Mouse (Mus musculus) lung, postnatal 0 days (tissue): ENCODE data around the gene Wbp1. TPM values are rescaled to one million over a fixed set of nuclear protein-coding genes. Genes with fewer than 3 reads are reported as not detected.
A peak's percentile ranks its signal among the peaks of the same experiment; 100 is the strongest.

Source experiments
- ATAC-seq: fragments of 200-750 bp; cut with Nextera tagmentation; 2 replicates; pipeline ENCODE4 v1.8.0; 2017; ENCODE audit warnings: moderate library complexity
- DNase-seq: peaks from one replicate; pipeline ENCODE4 v3.0.0-alpha.2; 2016; ENCODE audit warnings: low spot score
- H3K27ac ChIP-seq: fragments of 300-500 bp; sonication (generic); 2 replicates; pipeline ENCODE4 v1.5.1; 2014; ENCODE audit warnings: antibody characterized with exemption, mild to moderate bottlenecking, low read length, mixed read lengths
- H3K27me3 ChIP-seq: fragments of 300-500 bp; sonication (generic); replicated peaks from 2 replicates; pipeline ENCODE4 v1.6.1; 2014; ENCODE audit warnings: low read length, mixed read lengths; ENCODE audit not compliant: insufficient read depth
- H3K36me3 ChIP-seq: fragments of 300-500 bp; sonication (generic); 2 replicates; pipeline ENCODE4 v1.6.1; 2014; ENCODE audit warnings: low read length, mixed read lengths; ENCODE audit not compliant: insufficient read depth
- H3K4me1 ChIP-seq: fragments of 300-500 bp; sonication (generic); 2 replicates; pipeline ENCODE4 v1.6.1; 2014; ENCODE audit warnings: antibody characterized with exemption, low read depth, low read length, mixed read lengths; ENCODE audit not compliant: insufficient read depth
- H3K4me2 ChIP-seq: fragments of 300-500 bp; sonication (generic); replicated peaks from 2 replicates; pipeline ENCODE4 v1.6.1; 2014; ENCODE audit warnings: low read depth, mild to moderate bottlenecking, low read length, moderate library complexity, mixed read lengths
- H3K4me3 ChIP-seq: fragments of 300-500 bp; sonication (generic); 2 replicates; pipeline ENCODE4 v1.5.1; 2014; ENCODE audit warnings: low read depth, low read length
- H3K9ac ChIP-seq: fragments of 300-500 bp; sonication (generic); replicated peaks from 2 replicates; pipeline ENCODE4 v1.6.1; 2014; ENCODE audit warnings: low read depth, mild to moderate bottlenecking
- H3K9me3 ChIP-seq: fragments of 300-500 bp; sonication (generic); 2 replicates; pipeline ENCODE4 v1.6.1; 2016; ENCODE audit warnings: low read length, mixed read lengths
- CTCF ChIP-seq: IDR thresholded peaks from 2 replicates; pipeline ENCODE4 v1.5.1; 2016; ENCODE audit warnings: antibody characterized with exemption, mild to moderate bottlenecking
- EP300 ChIP-seq: IDR thresholded peaks from 2 replicates; pipeline ENCODE4 v1.6.1; 2016; ENCODE audit warnings: antibody characterized with exemption, mild to moderate bottlenecking, control low read depth
- WGBS: fragments of 180-500 bp; shearing (Covaris S2); extraction: QIAGEN DNeasy Blood & Tissue Kit; methylation state at CpG from one replicate; pipeline ENCODE4 v1.1.7; 2014; 5-methylcytosine and 5-hydroxymethylcytosine counted together
- polyA plus RNA-seq: library from polyadenylated mRNA; unstranded; fragments of >200 nt; fragmentation: Nextera tagmentation; extraction: Ambion mirVana; gene quantifications from 2 replicates; pipeline ENCODE4 v1.2.1, GENCODE M21; 2015

The Wbp1 gene
- polyA plus RNA-seq, result 57.9 and 62.4 TPM in 2 replicates

- DNase-seq (peak; percentile 99), ATAC-seq (peak; percentile 97)
- Histone ChIP-seq H3K9me3 (no peaks in the 10 kb centered on the region), H3K27ac (peak within 1 kb of the TSS; percentile 86), H3K4me1 (peaks cover 16% of the 10 kb centered on the region), H3K4me3 (peak within 1 kb of the TSS; percentile 61), H3K36me3 (no peaks in the 10 kb centered on the region), H3K9ac (peak within 1 kb of the TSS; percentile 59), H3K4me2 (peak within 1 kb of the TSS; percentile 98), H3K27me3 (no peaks in the 10 kb centered on the region)
- under 1% methylated on average over 34 of the region's 38 CpGs for WGBS
- peak; percentile 13; the same call in 1 of the 2 replicates for TF ChIP-seq CTCF
- peak; percentile 48; the same call in 1 of the 2 replicates for TF ChIP-seq EP300
Measured at GRCm38 (mm10) chr6:83120930-83121862, at the start of gene Wbp1. Wbp1 (minus strand) TSS chr6:83121559.

- no peak overlapping the region for H3K9ac ChIP-seq
- peaks cover 5% of the 10 kb centered on the region; the same call in 1 of the 2 replicates for H3K4me1 ChIP-seq
- DNase-seq (no peak), ATAC-seq (no peak)
- 80% methylated on average over 5 of the region's 5 CpGs for WGBS
- no peaks in the 10 kb centered on the region for H3K27me3 ChIP-seq
- no peak overlapping the region for H3K4me2 ChIP-seq
- no peak for TF ChIP-seq EP300
- TF ChIP-seq CTCF, result no peak
- H3K4me3 ChIP-seq, result no peak overlapping the region
- no peaks in the 10 kb centered on the region for H3K9me3 ChIP-seq
- no peak overlapping the region for H3K27ac ChIP-seq
- H3K36me3 ChIP-seq, result no peaks in the 10 kb centered on the region
Measured at GRCm38 (mm10) chr6:83171063-83171462, 49.7 kb upstream of the Wbp1 start.

DNA sequence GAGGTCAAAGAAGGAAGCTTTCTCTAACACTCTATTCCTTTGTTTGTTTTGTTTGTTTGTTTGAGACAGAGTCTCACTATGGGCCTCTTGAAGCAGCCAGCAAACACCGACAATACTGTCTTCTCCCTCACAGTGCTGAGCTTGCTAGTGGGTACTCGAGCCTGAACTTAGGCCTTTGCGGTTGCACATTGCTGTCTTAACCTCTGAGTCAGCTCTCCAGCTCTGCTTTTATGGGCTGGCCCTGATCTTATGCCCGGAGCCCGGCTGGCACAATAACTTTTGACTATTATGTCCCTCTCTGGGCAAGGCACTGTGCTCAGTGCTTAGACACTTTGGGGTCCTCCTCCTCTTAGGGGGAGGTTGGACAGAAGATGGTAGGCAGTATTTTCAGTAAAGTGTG lies 48.5 kb upstream of the Wbp1 start:
- no peak overlapping the region for H3K4me2 ChIP-seq
- no peak for ATAC-seq
- WGBS, result 56% methylated on average over 5 of the region's 5 CpGs

DNA sequence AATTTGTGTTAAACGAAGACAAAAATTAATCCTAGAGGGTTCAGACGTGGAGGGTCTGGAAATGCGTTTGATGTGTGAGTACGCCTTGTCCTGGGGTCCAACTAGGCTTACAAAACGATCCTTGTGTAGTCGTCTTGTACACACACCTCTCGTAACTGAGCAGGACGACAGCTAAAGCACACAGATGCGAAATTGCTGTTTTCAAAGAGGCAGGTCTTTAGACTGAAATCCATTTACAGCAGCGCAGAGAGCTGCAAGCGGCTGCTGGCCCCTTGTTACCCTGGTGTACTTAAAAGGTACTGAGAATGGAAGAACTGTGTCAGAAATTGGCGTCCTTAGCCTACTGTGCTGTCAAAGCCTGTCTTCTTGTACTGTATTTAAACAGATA lies 44.9 kb upstream of the Wbp1 start:
- Histone ChIP-seq H3K4me1 (peaks cover 12% of the 10 kb centered on the region; the same call in 1 of the 2 replicates), H3K36me3 (no peaks in the 10 kb centered on the region), H3K4me2 (peak overlapping the region; percentile 73), H3K27me3 (0 out of 2 replicates have a peak, but pooled peaks cover 5% of the 10 kb centered on the region), H3K27ac (peak overlapping the region; percentile 66), H3K9ac (peak overlapping the region; percentile 88), H3K9me3 (no peaks in the 10 kb centered on the region), H3K4me3 (peak overlapping the region; percentile 80)
- 1% methylated on average over 12 of the region's 12 CpGs for WGBS
- peak; percentile 54 for DNase-seq
- TF ChIP-seq EP300, result no peak
- TF ChIP-seq CTCF, result peak; percentile 32
- peak; percentile 13 for ATAC-seq

More for the DNA sequence above, 48.5 kb upstream of the Wbp1 start:
- TF ChIP-seq CTCF, result no peak
- no peak for TF ChIP-seq EP300
- no peaks in the 10 kb centered on the region for H3K27me3 ChIP-seq
- no peaks in the 10 kb centered on the region for H3K36me3 ChIP-seq
- no peak overlapping the region for H3K4me3 ChIP-seq
- peaks cover 5% of the 10 kb centered on the region; the same call in 1 of the 2 replicates for H3K4me1 ChIP-seq
- no peak overlapping the region for H3K27ac ChIP-seq
- H3K9me3 ChIP-seq, result no peaks in the 10 kb centered on the region
- no peak overlapping the region for H3K9ac ChIP-seq
- DNase-seq, result peak; percentile 47

DNA sequence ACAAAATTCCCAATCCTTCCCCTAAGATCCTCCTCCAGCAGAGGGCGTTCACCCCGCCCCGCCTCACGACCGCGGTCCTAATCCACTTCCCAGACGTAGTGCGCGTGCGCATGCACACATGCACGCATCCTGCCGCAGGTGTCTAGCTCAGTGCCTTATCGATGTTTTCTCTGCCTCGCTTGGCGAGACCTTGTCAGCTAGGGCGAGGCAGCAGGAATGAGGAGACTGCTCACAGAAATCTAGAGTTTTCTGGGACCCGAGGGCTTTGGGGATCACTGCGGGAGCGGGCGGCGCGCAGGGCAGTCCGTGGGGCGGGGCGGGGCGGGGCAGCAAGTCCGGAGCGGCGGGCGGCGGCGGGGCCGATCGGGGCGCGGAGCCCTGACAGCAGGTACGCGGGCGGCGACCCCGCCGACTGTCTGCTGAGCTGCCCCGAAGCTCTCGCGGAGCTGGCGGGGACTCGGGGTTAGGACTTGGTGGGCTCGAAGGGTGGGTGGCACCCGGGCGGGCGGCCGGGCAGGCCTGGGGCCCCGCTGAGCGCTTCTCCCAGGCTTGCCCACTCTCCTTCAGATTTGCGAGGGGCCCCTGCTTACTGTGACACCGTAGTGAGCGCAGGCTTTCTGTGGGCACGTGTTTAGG lies 44.4 kb upstream of the Wbp1 start, which contains the start of gene Dctn1:
TSS of gene Dctn1 (plus strand) at position 314 of the 636 bp plus-strand sequence.
- peak within 1 kb of the TSS; percentile 66 for H3K27ac ChIP-seq
- ATAC-seq, result peak; percentile 83
- no peaks in the 10 kb centered on the region for H3K36me3 ChIP-seq
- H3K9ac ChIP-seq, result peak within 1 kb of the TSS; percentile 88
- WGBS, result under 1% methylated on average over 58 of the region's 58 CpGs
- 0 out of 2 replicates have a peak, but pooled peaks cover 6% of the 10 kb centered on the region for H3K27me3 ChIP-seq
- H3K4me2 ChIP-seq, result peak within 1 kb of the TSS; percentile 73
- peak; percentile 98 for DNase-seq
- H3K4me3 ChIP-seq, result peak within 1 kb of the TSS; percentile 80
- peaks cover 12% of the 10 kb centered on the region; the same call in 1 of the 2 replicates for H3K4me1 ChIP-seq
- no peaks in the 10 kb centered on the region for H3K9me3 ChIP-seq
- peak; percentile 90 for TF ChIP-seq CTCF
- no peak for TF ChIP-seq EP300
